Mouse (Mus musculus): ENCODE measurements around the gene Slbp.

Gene Slbp

DNA sequence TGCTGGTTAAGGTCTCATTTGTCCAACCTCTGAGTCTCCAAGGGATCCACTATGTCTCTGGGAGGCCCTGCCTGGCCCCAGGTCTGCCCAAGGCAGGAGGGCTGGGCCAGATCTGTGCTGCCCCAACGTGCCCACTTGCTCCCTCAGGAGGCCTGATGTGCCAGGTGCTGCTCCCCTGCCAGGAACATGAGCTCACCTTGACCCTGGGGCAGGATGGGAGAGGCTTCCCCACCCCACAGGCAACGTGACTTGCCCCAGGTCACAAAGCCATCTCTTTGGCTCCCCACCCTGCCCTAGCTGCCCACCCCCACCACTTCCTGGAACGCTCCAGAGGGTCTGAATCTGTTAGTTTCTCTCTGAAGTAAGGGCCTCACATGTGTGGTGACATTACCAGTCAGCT lies 28.7 kb upstream of the Slbp start:
- DNase-seq: no peak

DNA sequence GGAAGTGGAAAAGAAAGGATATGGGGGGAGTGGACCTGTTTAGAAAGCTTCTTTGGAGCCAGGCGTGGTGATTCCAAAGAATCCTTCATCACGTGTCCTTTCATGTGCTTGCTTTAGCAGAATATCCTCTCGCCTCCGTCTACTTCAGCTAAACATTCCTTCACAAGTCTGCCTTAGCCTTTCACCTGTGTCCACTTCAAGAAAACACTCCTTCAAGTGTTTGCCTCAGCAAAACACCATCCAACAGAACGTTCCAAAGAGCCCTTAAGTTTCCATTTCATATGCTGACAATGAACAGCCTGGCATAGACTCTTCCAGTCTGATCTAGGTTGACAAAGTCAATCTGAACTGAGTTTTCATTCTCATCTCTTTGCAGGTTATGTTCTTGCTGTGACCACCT lies 25.9 kb upstream of the Slbp start:
- DNase-seq: no peak

- DNase-seq: peak; percentile 86 to 88
These were observed 23.6 kb upstream of the Slbp start for GRCm38 (mm10) chr5:33675964-33676363.

DNA sequence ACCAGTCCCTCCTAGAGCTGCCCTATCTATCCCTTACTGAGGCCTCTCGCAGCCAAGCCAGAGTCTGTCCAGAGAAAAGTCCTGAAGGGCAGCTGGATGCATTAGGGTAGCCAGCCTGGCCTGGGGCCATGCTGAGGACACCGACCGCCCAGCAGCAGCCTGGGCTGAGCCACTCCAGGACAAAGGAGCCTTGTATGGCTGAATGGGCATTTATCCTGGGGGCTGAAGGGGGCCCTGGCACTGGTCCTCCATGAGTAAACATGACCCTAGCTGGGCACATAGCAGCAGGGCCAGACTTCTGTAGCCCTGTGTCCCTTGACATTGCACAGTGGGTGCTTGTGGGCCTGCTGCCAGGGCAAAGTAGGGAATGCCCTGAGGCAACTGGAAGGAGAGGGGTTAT lies 22.1 kb upstream of the Slbp start:
- no peak for DNase-seq

- no peak for DNase-seq
These were observed 19.3 kb upstream of the Slbp start for GRCm38 (mm10) chr5:33671659-33672058.

- peak; percentile 32 to 53 for DNase-seq
These were observed 15.8 kb upstream of the Slbp start for GRCm38 (mm10) chr5:33668223-33668622.

DNA sequence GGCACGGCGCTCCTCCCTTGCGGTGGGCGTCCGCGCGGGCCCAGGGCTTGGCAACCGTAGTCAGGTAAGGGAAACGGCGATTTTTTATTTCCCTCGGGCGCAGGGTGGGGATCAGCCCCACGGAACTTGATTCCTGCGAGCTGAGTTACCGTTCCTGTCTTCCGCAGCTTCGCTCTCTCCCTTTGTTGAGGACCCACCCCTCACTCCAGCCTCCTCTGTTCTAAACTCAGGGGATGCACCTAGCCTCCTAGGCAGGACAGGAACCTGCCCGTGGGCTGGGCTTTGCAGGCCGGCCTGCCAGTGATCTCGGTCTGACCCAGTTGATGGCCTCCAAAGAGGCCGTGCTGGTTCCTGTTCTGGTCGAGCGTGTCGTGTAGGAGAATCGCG lies 6.3 kb upstream of the Slbp start:
- no peak for DNase-seq

GRCm38 (mm10) chr5:33657787-33658663 lies 5.7 kb upstream of the Slbp start, which contains the start of the genes Tacc3 and Tmem129:
Gene Tacc3, plus strand, starts transcription at chr5:33658128.
Gene Tmem129, minus strand, starts transcription at chr5:33658416.
- peak; percentile 96 to 98 for DNase-seq

GRCm38 (mm10) chr5:33657251-33657786 lies 4.9 kb upstream of the Slbp start:
- DNase-seq: no peak

- DNase-seq: no peak
These were observed 4.4 kb upstream of the Slbp start for GRCm38 (mm10) chr5:33656739-33657138.

DNA sequence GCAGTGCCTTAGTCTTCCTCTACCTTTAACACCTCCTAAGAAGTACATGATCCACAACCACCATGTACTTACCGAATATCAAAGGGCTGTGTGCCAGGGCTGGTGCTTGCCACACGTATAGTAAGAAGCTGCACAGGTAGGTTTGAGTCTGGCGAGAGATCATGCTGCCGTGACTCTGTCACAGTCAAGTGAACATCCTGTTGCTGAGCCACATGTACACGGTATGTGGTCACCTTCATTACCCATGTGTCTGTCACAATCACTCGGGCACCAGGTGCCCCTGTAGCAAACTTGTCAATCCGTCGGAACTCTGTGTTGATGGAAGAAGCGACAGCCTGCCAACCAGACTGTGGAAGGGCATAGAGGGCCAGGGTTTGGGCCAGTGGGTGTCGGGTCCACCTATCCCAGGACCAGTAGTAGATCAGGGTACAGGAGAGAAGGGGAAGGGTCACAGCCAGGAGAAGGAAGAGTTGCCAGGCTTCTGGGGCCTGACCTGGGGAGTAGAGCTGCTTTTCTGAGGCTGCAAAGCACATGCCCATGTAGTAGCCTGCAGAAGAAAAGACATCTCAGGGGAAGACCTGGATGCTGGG lies 3.0 kb upstream of the Slbp start:
- DNase-seq: no peak

DNA sequence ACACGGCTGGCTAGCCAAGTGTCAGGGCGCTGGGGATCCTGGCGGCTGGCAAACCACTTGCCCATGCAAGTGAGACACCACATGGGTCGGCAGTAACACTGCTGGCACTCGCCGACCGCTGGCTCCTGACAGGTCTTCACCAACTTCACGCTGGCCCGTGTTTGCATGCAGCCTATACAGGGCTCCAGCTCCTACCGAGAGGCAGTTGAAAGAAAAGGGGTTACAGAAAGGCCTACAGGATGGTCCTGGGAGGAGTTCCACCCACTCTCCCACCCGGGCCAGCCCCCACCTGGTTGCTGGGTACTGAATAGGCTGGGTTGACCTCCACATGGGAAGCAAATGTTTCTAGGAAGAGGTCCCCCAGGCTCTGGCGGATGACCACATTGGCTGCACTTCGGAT lies 2.0 kb upstream of the Slbp start:
- no peak for DNase-seq

- no peak for DNase-seq
These were observed 404 bp upstream of the Slbp start for GRCm38 (mm10) chr5:33652783-33653173.

GRCm38 (mm10) chr5:33651541-33651920 lies 843 bp downstream of the Slbp start:
- peak in 1 of 2 experiments; percentile 15 for DNase-seq

GRCm38 (mm10) chr5:33651017-33651416 lies 1.4 kb downstream of the Slbp start:
- no peak for DNase-seq

DNA sequence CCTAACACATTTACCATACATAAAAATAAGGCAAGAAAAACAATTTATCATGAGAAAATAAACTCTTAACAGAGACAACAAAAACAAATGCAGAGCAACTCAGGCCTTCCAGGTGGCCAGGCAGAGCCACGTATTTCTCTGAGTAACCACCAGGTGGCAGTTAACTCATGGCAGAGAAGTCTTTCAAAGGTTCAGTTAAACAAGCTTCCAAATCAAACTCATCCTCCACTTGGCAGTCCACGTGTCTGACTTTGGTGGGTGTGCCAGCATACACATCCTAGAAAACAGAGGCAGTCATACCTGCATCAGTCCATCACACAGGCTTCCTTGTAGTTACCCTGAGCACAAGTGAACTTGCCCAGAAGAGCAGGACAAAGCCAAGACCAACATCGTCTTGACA lies 11.7 kb downstream of the Slbp start:
- DNase-seq: peak; percentile 54 to 58

GRCm38 (mm10) chr5:33638826-33639225 lies 13.5 kb downstream of the Slbp start:
- no peak for DNase-seq

DNA sequence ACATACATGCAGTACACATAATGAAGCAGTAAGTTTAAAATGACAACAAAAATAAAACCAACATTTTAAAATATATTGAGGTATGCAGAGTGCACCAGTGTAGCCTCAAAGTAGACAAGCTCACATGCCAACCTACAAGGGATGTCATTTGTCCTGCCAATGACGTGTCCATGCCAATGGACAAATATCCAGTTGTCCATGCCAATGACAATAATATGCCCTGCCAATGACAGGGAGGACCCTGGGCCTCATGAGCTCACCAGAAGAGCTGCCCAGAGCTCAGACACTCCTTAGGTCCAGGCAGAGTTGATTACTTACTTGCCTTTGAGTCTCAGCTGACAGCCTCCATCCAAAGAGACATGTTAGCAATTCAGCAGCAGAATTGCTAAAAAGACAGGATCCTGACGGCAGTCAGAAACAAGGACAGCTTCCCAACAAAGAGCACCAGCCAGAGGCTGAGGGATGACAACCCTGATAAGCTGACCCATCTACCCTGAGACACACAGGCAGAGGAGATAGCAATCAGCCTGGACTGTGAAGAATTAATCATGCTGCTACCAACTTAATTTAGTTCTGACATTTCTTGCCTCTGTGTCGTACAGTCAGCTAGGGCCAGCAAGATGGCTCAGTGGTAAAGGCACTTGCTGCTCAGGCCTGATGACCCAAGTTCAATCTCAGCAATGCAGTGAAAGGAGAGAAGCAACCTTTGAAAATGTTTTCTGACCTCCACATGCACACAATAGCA lies 14.6 kb downstream of the Slbp start:
- DNase-seq: no peak

- no peak for DNase-seq
These were observed 17.0 kb downstream of the Slbp start for GRCm38 (mm10) chr5:33635361-33635760.

- no peak for DNase-seq
These were observed 19.8 kb downstream of the Slbp start for GRCm38 (mm10) chr5:33632526-33632925.

DNA sequence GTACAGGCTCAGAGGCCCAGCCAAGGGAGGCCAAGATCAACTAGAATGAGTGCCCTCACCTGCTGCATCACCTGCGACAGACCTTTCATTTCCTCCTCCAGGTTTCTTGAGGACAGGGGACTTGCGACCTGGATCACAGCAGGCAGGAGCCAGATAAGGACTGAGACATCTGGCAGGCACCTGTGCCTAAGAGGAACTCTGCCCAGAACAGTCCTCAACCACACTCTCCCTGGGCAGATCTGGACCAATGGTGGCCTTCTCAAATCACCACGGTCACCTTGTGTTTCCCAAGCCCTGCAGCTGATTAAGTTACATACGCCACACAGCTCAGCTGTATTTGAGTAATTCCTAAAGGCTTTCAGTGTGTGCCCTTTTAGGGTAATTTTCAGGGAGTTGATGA lies 21.8 kb downstream of the Slbp start:
- no peak for DNase-seq

- DNase-seq: peak; percentile 40 to 54
These were observed 22.3 kb downstream of the Slbp start for GRCm38 (mm10) chr5:33630061-33630460.

DNA sequence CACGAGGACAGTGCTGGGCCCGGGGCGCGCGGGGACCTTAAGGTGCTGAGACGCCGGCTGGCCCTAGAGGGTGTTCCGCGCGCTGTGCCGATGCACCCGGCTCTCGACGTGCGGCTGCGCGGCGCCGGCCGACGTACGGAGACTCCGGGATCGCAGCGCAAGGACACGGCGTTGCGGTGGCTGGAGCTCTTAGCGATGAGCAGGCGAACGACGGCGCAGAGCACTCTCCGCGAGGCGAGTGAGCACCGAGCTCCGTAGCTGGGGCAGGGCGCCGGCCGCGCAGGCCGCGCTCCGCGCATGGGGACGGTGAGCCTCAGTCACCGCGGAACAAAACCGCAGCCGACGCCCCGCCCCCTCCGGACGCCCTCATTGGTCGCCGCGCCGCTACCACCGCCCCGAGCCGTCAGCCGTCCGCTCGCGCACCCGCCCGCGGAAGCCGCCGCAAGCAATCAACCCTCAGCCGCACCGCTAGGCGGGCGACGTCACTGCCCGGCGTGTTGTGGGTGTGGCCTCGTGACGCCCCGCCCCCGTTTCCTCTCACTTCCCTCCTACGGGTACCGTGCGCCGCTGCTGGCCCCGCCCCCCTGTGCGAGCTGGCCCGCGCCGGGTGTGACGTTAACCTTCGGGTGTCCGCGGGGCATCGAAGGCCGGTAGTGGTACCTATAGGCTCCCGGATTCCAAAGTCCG lies 22.9 kb downstream of the Slbp start, which contains the start of the genes Fam53a and Gm9903:
Gene Fam53a (minus strand): TSS at position 335 of the 687 bp plus-strand sequence.
Gene Gm9903 (plus strand): TSS at position 625 of the 687 bp plus-strand sequence.
- peak; percentile 100 for DNase-seq
